Mouse (Mus musculus): Measurements from ENCODE around the gene Tmem254a.
"Not testable (repeated sequence)": the region's sequence is repeated elsewhere in the genome, so short reads cannot be mapped to it uniquely, and the experiment has no call there.

Gene Tmem254a

DNA sequence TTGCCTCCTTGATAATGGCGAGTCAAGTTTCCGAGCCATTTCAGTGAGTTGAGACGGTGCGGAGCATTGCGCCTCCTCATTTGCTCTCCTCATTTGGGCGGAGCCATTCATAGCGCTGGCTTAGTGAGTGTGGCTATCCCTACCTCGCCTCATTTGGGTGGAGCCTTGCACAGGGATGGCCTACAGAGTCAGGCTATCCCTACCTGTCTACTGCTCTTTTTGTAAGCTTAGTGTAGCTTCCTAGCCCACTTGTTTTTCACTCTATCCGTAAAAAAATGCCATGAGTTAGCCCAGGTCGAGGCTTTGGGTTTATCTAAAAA is at the start of gene Tmem254a:
Gene Tmem254a, minus strand, starts transcription at position 111 of the 320 bp plus-strand sequence.
- in situ Hi-C loops (cut with MboI, MseI) = not testable (repeated sequence)

DNA sequence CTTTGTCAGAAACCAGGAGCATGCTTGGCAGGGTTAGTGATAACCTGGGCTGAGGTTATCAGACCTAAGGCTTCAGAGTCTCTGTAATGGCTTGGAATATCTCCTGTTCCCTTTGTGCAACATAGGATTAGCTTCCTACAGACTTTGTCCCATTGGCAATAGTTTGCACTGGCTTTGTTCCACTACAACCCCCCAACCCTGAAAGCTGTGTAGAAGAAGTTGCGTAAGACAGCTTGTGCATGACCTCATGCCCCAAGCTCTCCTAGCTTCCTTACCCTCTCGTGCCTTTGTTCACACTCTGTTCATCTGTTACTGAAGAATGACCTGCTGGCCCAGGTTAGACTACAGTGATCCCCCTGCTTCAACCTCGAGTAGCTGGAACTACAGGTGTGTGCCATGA is 30.4 kb upstream of the Tmem254a start:
- in situ Hi-C loops (cut with MboI, MseI) = not testable (repeated sequence)

DNA sequence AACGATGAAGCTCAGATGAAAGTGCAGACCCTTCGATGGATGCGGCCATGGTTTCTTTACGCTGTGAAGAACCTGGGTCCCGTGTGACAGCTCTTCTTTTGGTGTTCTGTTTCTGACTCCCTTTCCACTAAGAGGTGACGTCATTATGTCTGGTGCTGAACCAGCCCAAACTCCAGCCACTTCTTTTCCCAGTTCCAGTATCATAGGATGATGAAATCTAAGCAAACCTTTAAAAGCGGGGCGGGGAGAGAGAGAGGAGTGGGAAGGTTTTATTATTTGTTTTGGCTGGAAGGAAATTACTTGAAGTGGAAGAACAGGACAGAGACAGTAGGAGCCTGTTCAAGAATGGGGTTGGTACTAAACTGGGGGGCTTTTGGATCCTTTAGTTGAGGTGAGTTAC is 10.5 kb upstream of the Tmem254a start, which contains the start of gene Cphx1:
Gene Cphx1, plus strand, starts transcription at position 301 of the 400 bp plus-strand sequence.
- in situ Hi-C loops (cut with MboI, MseI) = not testable (repeated sequence)

DNA sequence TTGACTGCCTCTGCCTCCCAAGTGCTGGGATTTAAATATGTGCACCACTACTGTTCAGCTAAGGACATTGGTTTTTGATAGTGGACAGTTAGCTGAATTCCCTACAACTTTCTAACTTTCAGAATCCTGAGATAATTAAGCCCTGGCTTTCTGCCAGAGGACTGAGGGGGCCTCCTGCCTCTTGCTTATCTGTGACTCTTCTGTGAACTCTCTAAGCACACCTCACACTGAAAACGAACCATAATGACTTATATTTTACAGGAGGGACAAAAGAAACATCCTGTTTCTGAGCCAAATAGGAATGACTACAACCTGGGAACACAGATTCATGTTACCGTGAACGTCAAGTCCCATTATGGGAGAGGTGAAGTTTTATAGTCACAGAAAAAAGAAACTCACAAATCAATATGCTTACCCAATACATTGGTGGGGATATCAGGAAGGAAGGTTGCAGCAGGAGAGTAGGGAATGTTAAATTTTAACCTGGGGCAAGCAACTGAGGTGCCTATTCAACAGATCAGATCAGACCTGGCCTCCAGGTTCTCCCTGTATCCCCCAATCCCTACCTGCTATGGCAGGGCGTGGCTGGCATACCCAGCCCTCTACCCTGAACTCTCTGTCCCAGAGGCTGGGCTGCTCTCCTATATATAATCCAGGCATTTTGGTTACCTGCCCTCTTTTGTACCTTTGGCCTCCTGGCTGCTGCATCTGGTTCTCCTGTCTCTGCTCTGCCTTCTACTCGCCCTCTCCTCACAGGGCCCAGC is 9.6 kb upstream of the Tmem254a start:
- in situ Hi-C loops (cut with MboI, MseI) = not testable (repeated sequence)

DNA sequence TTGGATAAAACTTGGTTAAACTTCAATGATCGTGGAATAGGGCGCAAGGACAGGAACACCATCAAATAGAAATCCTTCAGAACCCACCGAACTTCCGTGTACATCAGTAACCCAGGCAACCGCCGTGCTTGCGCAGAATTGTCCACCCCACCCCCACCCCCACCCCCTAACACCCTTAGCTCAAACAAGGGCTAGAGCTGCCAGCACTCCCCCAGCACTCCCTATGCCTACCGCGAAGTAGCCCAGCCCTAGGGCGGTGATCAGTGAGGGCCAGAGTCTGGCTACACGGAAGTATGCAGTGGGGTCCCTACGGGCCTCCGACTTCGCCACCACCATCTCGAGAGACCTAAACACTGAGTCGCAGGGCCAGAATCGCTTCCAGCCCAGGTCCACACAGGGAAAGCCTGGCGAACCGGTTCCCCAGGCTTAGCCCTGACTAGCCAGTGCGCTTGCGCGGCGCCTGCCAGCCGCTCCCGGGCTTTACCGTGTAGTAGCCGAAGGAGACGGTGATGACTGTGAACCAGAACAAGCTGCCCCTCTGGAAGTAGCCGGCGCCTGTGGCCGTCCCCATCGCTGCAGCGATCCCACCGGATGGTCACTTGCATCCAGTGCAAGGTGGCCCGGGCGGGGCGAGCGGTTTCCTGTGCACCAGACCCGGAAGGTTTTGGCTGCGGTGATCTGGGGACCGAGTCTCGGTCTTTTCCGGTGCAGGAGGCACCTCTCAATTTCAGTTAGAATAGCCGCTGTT is 484 bp downstream of the Tmem254a start:
- in situ Hi-C loops (cut with MboI, MseI) = not testable (repeated sequence)

DNA sequence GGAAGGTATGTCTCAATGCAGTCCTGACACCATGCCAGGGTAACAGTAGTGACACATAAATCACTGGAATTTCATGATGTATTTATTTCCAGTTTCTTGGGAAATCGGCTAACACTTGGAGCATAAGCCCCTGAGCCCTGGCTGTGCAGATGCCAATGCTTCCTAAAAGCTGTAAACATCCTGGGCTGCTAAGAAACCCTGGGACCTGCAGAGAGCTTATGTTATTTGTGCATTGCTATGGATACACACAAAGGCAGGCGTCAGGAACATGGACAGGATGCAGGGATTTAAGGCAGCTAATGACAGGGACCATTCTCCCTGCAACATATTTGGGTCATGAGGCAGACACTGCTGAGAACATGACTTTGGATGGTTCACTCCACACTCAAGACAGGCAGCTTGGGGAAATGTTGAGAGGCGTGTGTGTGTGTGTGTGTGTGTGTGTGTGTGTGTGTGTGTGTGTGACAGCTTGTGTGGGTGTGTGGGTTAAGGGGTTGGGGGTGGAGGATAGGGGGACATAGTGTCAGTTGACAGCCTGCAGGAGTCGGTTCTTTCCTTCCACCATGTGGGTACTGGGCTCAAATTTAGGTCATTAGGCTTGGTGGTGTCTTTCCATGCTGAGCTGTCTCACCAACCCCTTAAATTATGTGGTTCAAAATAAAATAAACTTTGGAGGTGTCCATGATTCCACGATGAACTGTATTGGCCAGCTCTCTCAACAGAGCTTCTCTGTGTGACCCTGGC is 8.9 kb downstream of the Tmem254a start:
- in situ Hi-C loops (cut with MboI, MseI) = not testable (repeated sequence)

DNA sequence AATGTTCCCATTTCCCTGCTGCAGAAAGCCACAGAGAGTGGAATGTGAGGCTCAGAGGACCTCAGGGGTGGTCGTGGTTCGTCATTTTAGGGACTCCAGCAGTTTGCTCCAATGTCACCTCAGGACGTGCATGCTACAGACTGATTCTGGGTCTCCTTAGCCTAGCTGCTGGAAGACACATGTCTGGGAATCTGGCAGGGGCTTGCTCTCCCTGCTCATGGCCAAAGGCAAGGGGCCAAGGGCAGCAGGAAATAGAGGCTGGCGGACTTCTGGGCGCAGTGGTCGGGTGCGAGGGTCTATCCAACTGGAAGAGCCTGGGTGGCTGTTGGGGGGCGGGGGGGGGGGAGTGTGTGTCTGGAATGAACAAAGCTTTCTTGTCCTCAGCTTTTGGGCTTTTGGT is 18.5 kb downstream of the Tmem254a start:
- in situ Hi-C loops (cut with MboI, MseI) = not testable (repeated sequence)

DNA sequence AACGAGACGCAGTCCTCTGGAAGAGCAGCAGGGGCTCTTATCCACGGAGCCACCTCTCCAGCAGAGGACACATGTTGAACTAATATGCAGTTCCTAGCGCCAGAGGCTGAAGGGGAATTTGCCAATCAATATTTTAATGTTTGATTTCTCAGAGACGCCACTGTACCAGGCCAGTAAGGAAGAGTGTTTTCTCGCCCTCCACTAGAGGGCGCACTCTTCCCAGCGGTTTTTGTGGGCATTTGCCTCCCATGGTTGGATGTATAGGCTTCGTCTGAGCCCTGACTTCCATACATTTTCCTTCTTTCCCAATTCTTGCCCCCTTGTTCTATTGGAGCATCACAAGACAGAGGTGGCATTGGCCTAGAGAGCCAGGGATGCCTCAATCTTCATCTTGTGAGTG is 20.2 kb downstream of the Tmem254a start:
- in situ Hi-C loops (cut with MboI, MseI) = not testable (repeated sequence)

DNA sequence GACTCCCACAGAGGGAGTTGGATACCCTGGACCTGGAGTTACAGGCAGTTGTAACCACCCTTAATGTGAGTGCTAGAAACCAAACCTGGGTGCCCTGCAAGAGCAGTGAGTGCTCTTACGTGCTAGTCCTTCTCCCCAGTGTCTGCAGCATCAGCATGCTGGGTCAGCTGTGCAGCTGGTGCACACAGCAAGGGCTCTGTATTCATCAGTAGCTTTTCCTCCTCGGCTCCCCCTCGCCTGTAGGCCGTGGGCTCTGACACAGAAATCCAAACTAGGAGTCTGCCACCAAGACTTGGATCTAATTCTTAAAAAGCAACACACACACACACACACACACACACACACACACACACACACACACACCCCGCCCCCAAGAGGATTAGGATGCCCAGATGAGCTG is 22.2 kb downstream of the Tmem254a start:
- in situ Hi-C loops (cut with MboI, MseI) = not testable (repeated sequence)

DNA sequence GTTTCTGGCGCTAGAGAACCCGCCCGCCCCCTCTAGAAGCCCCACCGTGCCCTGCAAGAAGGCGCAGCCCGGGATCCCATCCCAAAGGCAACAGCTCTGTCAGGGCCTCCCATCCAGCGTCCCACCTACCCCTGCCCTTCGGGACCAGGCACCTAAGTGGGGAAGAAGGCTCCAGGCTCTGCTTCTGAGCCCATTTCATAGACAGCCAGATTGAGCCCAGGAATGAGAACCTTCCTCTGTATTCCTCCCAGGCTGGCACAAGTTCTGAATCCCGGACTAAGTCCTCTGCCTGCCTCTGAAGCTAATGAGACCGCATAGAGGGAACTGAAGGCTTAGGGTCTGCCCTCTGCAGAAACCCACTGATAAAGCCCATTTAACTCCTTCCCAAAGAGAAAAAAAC is 24.5 kb downstream of the Tmem254a start, which contains the start of gene Plac9a:
Gene Plac9a, minus strand, starts transcription at position 101 of the 400 bp plus-strand sequence.
- in situ Hi-C loops (cut with MboI, MseI) = not testable (repeated sequence)

DNA sequence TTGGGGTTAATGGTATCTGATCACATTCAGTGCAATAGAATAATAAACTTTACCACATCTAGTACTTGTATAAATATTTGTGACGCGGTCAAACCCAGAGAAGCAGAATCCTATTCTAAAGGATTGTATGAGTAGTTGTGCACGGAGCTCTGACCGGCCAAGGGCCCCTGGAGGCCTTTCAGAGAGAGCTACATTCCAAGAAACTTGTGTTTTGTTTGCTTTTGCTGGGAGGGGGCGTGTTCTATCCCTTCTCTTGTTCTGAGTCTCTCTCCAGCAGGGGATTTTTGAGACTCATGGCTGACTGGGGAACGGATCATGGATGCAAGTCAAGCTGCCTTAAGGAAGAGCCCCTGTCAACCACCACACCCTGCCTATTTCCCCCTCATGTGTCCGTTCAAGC is 31.8 kb downstream of the Tmem254a start:
- in situ Hi-C loops (cut with MboI, MseI) = not testable (repeated sequence)

DNA sequence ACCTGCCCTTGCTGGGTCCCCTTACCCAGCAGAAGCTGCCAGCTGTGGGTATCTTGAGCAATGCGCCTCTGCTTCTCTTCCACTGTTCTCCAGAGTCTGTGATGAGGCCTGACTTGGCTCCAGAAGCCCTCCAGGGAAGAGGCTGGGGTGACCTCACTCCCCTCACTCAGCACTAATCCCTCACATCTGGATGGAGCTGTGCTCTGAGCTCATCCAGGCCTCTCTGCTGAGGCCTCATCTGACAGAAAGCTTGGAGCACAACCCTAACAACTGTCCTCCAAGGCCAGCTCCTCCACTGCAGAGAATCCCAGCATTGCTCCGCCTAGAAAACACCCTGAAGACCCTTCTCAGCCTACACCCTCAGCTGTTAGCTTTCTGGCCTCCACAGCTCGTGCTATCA is 32.9 kb downstream of the Tmem254a start:
- in situ Hi-C loops (cut with MboI, MseI) = not testable (repeated sequence)

DNA sequence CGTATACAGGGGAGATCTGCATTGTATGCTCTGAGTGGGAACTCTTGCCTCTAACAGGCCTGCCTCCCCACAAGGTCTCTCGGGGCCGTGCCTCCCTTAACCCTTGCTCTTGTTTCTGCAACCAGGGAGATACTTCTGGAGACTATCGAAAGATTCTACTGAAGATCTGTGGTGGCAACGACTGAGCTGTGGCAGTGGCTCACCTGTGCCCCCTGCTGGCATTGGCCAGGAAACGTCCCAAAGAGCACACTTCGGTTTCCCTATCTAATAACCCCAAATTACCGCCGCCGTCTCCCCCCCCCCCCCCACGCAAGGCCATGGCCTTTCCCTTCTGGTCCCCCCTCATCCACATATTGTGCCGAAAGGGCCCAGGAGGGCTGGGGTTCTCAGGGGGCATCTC is 41.6 kb downstream of the Tmem254a start:
- in situ Hi-C loops (cut with MboI, MseI) = not testable (repeated sequence)

DNA sequence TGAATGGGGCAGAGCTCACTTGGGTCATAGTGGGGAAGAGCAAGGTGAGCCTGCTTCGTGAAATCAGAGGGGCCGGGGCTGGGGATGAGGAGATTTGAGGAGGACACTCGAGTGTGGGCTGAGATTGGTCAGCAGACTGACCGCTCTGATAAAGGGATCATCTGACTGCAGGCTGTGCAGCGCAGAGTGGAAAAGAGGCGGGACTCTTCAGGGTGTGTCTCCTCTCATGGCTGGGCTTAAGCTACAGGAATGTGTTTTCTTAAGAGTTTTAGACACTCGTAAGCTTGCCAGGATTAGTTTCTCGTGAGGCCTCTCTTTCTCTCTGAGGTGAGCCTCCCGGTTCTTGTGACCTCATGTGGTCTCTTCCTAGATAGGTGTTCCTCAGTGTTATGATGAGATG is 45.7 kb downstream of the Tmem254a start:
- in situ Hi-C loops (cut with MboI, MseI) = not testable (repeated sequence)

DNA sequence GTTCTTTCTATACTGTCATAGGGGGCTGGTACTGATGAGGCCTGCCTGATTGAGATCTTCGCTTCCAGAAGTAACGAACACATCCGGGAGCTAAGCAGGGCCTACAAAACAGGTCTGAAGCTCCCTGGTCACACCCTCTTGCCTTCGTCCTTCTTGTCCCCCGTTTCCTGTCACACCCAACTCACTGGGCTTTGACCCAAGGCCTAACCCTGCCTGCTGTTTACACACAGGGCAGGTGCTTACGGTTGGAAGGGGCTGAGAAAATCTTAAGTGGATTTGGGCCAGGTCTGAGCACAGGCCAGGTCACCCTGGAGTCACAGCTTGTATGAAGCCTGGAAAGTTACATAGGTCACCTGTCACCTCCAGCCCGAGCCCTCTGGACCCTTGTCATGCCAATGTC is 50.8 kb downstream of the Tmem254a start:
- in situ Hi-C loops (cut with MboI, MseI) = not testable (repeated sequence)
